Mouse (Mus musculus) embryonic fibroblast, embryonic 13.5 days (primary cell): ENCODE measurements around the gene Mpdu1.

ENCODE experiments used
- CTCF ChIP-seq: IDR thresholded peaks from 2 replicates; pipeline ENCODE4 v1.5.1; 2011; ENCODE audit warnings: mild to moderate bottlenecking, control low read depth, low read length, moderate library complexity, borderline replicate concordance; ENCODE audit not compliant: insufficient read depth
- POLR2A ChIP-seq: IDR thresholded peaks from 2 replicates; pipeline ENCODE4 v1.6.1; 2011; ENCODE audit warnings: low read depth, mild to moderate bottlenecking, control low read depth, low read length, moderate library complexity

DNA sequence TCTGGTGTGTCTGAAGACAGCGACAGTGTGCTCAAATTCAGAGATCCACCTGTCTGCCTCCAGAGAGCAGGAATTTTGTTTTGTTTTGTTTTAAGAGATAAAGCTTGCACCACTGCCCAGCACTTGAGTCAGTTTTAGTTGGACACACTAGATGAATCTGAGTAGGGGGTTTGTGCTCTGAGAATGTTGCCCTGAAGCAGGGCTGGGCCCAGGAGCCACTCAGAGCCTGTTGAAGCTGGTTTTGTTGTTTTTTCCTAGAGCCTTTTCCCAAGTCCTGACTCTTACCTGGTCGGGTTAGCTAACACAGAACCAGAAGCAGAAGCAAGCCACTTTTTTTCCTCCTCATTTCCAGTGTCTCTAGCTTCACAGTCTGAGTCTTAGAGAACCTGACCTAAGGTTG, 48.6 kb upstream of the Mpdu1 start:
- TF ChIP-seq POLR2A, result no peak
- no peak for TF ChIP-seq CTCF
